Mouse (Mus musculus) gastrocnemius, postnatal 36 days (tissue): ENCODE measurements around the gene Hagh. TPM values are rescaled to one million over a fixed set of nuclear protein-coding genes. Genes with fewer than 3 reads are reported as not detected.
A peak's percentile ranks its signal among the peaks of the same experiment; 100 is the strongest.

Source experiments
- DNase-seq, 2 experiments: peaks; one replicate each; pipeline ENCODE4 v3.0.0; 2022
- intact Hi-C: fragments of 180-260 bp; cut with DNase I; formaldehyde crosslinking; loops from one replicate; pipeline ENCODE4 v1.15.1; 2025
- total RNA-seq, 2 experiments: library from RNA; stranded (reverse); gene quantifications; 2 replicates each; pipeline ENCODE4 v1.2.3; 2021

Hagh gene
- total RNA-seq, 2 experiments from 2014 or later = 66.0 to 77.0 TPM

- no peak for DNase-seq
- intact Hi-C loops = loop anchor here (5.0 kb wide), 1 partner anchor 135 kb away; no protein-coding TSS in a partner anchor
Observed at GRCm38 (mm10) chr17:24881738-24882440, 41.9 kb downstream of the Hagh start.

GRCm38 (mm10) chr17:24884391-24884790 is 44.4 kb downstream of the Hagh start:
- intact Hi-C loops = loop anchor here (5.0 kb wide), 1 partner anchor 137 kb away; no protein-coding TSS in a partner anchor
- no peak for DNase-seq

GRCm38 (mm10) chr17:24885356-24886133 is 45.6 kb downstream of the Hagh start:
- no peak for DNase-seq
- intact Hi-C loops = no loop called here

GRCm38 (mm10) chr17:24886134-24886931 is 46.4 kb downstream of the Hagh start, which contains the start of the genes Nubp2 and Spsb3:
TSS of gene Nubp2 (minus strand) at chr17:24886349.
TSS of gene Spsb3 (plus strand) at chr17:24886643.
- peak; percentile 92 to 98 for DNase-seq
- intact Hi-C loops = no loop called here

- DNase-seq = no peak
- intact Hi-C loops = no loop called here
Observed at GRCm38 (mm10) chr17:24886932-24887271, 47.0 kb downstream of the Hagh start.

GRCm38 (mm10) chr17:24887291-24888080 is 47.5 kb downstream of the Hagh start:
- DNase-seq = no peak
- intact Hi-C loops = no loop called here

- intact Hi-C loops = no loop called here
Observed at GRCm38 (mm10) chr17:24888862-24889261, 48.9 kb downstream of the Hagh start.

GRCm38 (mm10) chr17:24890151-24891092 is 50.5 kb downstream of the Hagh start:
- intact Hi-C loops = loop anchor here (10.0 kb wide), 1 partner anchor 934 kb away; the partner anchor contains the start of genes Jmjd8 and Wdr24
- no peak for DNase-seq

More at GRCm38 (mm10) chr17:24888862-24889261, 48.9 kb downstream of the Hagh start:
- no peak for DNase-seq

GRCm38 (mm10) chr17:24891321-24891720 is 51.4 kb downstream of the Hagh start:
- intact Hi-C loops = loop anchor here (10.0 kb wide), 1 partner anchor 933 kb away; the partner anchor contains the start of genes Jmjd8 and Wdr24
- DNase-seq = no peak

GRCm38 (mm10) chr17:24892785-24893184 is 52.8 kb downstream of the Hagh start:
- intact Hi-C loops = loop anchor here (10.0 kb wide), 1 partner anchor 932 kb away; the partner anchor contains the start of genes Jmjd8 and Wdr24

GRCm38 (mm10) chr17:24893276-24893675 is 53.3 kb downstream of the Hagh start:
- intact Hi-C loops = loop anchor here (10.0 kb wide), 1 partner anchor 932 kb away; the partner anchor contains the start of genes Jmjd8 and Wdr24
- DNase-seq = no peak

More at GRCm38 (mm10) chr17:24892785-24893184, 52.8 kb downstream of the Hagh start:
- no peak for DNase-seq

- intact Hi-C loops = loop anchor here (10.0 kb wide), 1 partner anchor 930 kb away; the partner anchor contains the start of genes Jmjd8 and Wdr24
Observed at GRCm38 (mm10) chr17:24894061-24894994, 54.4 kb downstream of the Hagh start.

GRCm38 (mm10) chr17:24894995-24895547 is 55.1 kb downstream of the Hagh start, which contains the start of the genes Eme2 and Mrps34:
TSS of gene Eme2 (minus strand) at chr17:24895087.
TSS of gene Mrps34 (plus strand) at chr17:24895116.
- intact Hi-C loops = loop anchor here (10.0 kb wide), 1 partner anchor 930 kb away; the partner anchor contains the start of genes Jmjd8 and Wdr24
- DNase-seq = peak; percentile 68 to 77

More at GRCm38 (mm10) chr17:24894061-24894994, 54.4 kb downstream of the Hagh start:
- no peak for DNase-seq

GRCm38 (mm10) chr17:24895571-24896240 is 55.8 kb downstream of the Hagh start:
- intact Hi-C loops = loop anchor here (10.0 kb wide), 1 partner anchor 929 kb away; the partner anchor contains the start of genes Jmjd8 and Wdr24
- no peak for DNase-seq

GRCm38 (mm10) chr17:24896241-24896992 is 56.5 kb downstream of the Hagh start, which contains the start of gene Nme3:
TSS of gene Nme3 (plus strand) at chr17:24896500.
- DNase-seq = peak; percentile 55 to 61
- intact Hi-C loops = loop anchor here (10.0 kb wide), 1 partner anchor 928 kb away; the partner anchor contains the start of genes Jmjd8 and Wdr24
